Mouse (Mus musculus) urinary bladder, postnatal 10 days (tissue): Measurements from ENCODE around the gene Samd14.

Source experiments
- DNase-seq: peaks from one replicate; pipeline ENCODE4 v3.0.0; 2022; ENCODE audit warnings: low spot score

Samd14 gene

DNA sequence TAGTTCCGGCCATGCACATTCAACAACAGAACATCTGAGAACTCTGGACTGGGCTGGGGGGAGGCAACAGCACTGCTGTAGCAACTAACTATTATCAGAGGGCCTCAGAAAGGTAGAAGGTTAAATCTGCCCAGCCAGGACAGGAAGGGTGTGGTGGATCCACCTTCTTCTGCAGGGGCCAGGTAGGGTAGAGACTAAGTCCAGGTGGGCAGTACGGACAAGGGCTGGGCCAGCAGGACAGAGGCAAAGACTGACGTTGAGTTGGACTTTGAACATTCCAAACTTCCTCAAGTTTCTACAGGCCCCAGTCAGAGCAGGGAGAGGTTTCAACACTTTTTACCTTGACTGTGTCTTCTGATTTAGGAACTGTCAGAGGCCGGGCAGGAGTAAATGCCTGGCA, 65.0 kb downstream of the Samd14 start:
- DNase-seq: no peak

DNA sequence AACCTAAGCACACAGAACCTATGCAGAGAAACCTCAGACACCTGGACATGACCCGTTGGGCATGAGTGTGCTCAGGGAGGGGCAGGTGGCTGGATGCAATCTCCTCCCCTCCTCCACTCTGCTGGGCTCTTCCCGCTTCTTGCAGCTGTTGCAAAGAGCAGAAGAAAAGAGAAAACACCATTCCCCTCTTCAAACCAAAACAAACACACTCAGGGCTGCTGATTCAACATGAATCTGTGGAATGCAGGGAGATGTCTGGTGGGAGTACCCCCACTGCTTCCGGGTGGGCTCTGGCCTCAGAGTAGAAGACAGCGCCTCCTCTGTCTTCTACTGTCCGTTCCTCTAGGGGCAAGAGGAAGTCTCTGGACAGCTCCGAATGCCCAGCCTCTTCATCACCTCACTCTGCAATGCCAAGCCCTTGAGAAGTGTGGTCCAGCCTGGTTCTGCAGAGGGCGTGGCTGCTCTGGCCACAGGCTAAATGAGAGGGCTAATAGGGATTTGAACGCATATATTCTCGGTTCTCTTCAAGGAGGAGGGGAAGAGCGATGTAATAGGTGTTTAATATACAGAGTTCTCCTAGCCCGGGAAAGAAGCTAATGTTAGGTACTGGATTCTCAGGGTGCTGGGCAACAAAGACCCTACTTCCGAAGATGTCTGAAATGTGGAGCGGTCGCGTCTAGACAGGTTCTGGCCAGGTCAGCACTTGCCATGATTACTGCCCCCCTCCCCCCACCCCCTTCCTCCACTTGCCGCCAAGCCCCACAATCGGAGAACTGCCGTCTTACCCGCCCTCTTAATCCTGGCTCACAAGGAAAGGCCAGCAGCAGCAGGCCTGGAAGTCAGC, 65.7 kb downstream of the Samd14 start:
- no peak for DNase-seq
